Mouse (Mus musculus): ENCODE results near the gene Hist1h2be.
A peak's percentile ranks its signal among the peaks of the same experiment; 100 is the strongest.
"Not testable (repeated sequence)": the region's sequence is repeated elsewhere in the genome, so short reads cannot be mapped to it uniquely, and the experiment has no call there.

Gene Hist1h2be

GRCm38 (mm10) chr13:23544787-23545120, 76.2 kb downstream of the Hist1h2be start:
- DNase-seq = not testable (repeated sequence)

- DNase-seq = peak; percentile 84
These were observed 76.7 kb downstream of the Hist1h2be start, which contains the start of gene Hist1h3f for GRCm38 (mm10) chr13:23543965-23544786. Gene Hist1h3f, plus strand, starts transcription at chr13:23544052.

GRCm38 (mm10) chr13:23542999-23543607, 77.8 kb downstream of the Hist1h2be start, which contains the start of gene Hist1h2bh:
Gene Hist1h2bh, minus strand, starts transcription at chr13:23543392.
- peak; percentile 81 for DNase-seq

GRCm38 (mm10) chr13:23542225-23542980, 78.5 kb downstream of the Hist1h2be start:
- not testable (repeated sequence) for DNase-seq

GRCm38 (mm10) chr13:23541497-23541896, 79.4 kb downstream of the Hist1h2be start:
- DNase-seq = no peak

- not testable (repeated sequence) for DNase-seq
These were observed 81.1 kb downstream of the Hist1h2be start for GRCm38 (mm10) chr13:23539821-23540220.

- DNase-seq = no peak
These were observed 82.7 kb downstream of the Hist1h2be start for GRCm38 (mm10) chr13:23538249-23538648.

- no peak for DNase-seq
These were observed 83.8 kb downstream of the Hist1h2be start for GRCm38 (mm10) chr13:23537006-23537710.

- no peak for DNase-seq
These were observed 84.7 kb downstream of the Hist1h2be start for GRCm38 (mm10) chr13:23536076-23536822.

- peak; percentile 93 for DNase-seq
These were observed 85.5 kb downstream of the Hist1h2be start, which contains the start of gene Hist1h3g for GRCm38 (mm10) chr13:23535137-23536075. Gene Hist1h3g, plus strand, starts transcription at chr13:23535422.

- DNase-seq = no peak
These were observed 86.4 kb downstream of the Hist1h2be start for GRCm38 (mm10) chr13:23534368-23535131.
